Mouse (Mus musculus): ENCODE measurements around the gene Ppm1h. TPM values are rescaled to one million over a fixed set of nuclear protein-coding genes. Genes with fewer than 3 reads are reported as not detected.
A peak's percentile ranks its signal among the peaks of the same experiment; 100 is the strongest.

The Ppm1h gene
- total and polyA plus RNA-seq, 2 experiments from 2014 or later: 31.1 to 31.7 TPM

DNA sequence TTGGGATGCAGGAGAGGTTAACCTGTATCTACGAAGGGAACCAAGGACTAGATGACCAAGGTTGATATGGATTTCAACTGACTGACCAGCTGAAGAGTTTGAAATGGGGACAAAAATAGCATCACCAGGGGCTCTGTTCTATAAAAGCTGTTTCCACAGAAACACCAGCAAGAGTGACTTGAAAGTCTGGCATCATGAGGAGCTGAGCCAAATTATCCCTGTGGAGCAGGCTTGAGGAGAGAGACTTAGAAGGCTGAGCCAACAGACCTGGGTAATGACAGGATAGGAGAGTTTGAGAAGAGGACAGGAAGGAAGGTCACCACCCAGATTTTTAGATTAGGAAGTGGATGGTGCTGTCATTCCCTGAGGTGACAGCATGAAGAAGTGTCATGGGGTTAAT is 12.9 kb upstream of the Ppm1h start:
- Histone ChIP-seq H3K9ac (no peak overlapping the region), H3K36me3 (ENCODE audit: insufficient read depth) (no peaks in the 10 kb centered on the region), H3K27me3 (ENCODE audit: insufficient read depth, low read length) (no peaks in the 10 kb centered on the region), H3K4me2 (ENCODE audit: low read depth) (no peak overlapping the region), H3K4me3 (ENCODE audit: low read depth, low read length) (no peak overlapping the region), H3K27ac (ENCODE audit: low read depth, low read length) (no peak overlapping the region), H3K4me1 (ENCODE audit: insufficient read depth) (no peaks in the 10 kb centered on the region), H3K9me3 (ENCODE audit: low read length) (no peaks in the 10 kb centered on the region)
- WGBS: 79% methylated on average over 1 of the region's 1 CpGs
- ATAC-seq: no peak
- TF ChIP-seq CTCF (IDR thresholded peaks at IDR 0.05; ENCODE audit: low read depth): no peak
- DNase-seq: peak; percentile 21

DNA sequence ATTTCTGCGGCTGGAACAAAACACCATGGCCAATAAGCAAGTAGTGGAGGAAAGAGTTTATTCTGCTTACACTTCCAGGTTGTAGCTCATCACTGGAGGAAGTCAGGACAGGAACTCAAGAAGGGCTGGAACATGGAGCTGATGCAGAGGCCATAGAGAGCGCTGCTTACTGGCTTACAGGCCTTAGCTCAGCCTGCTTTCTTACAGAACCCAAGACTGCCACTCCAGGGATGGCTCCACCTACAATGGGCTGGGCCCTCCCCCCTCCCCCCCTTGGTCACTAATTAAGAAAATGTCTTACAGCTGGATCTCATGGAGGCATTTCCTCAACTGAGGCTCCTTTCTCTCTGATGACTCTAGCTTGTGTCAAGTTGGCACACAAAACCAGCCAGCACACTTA is 7.3 kb upstream of the Ppm1h start:
- DNase-seq (no peak), ATAC-seq (peak; percentile 29; the same call in 1 of the 2 replicates)
- no peak overlapping the region for H3K4me3 ChIP-seq (ENCODE audit: low read depth, low read length)
- no peak overlapping the region for H3K9ac ChIP-seq
- no peaks in the 10 kb centered on the region for H3K27me3 ChIP-seq (ENCODE audit: insufficient read depth, low read length)
- no peaks in the 10 kb centered on the region for H3K36me3 ChIP-seq (ENCODE audit: insufficient read depth)
- H3K9me3 ChIP-seq (ENCODE audit: low read length): no peaks in the 10 kb centered on the region
- H3K4me2 ChIP-seq (ENCODE audit: low read depth): no peak overlapping the region
- WGBS: 67% methylated on average over 2 of the region's 2 CpGs
- no peak for TF ChIP-seq CTCF (IDR thresholded peaks at IDR 0.05; ENCODE audit: low read depth)
- no peaks in the 10 kb centered on the region for H3K4me1 ChIP-seq (ENCODE audit: insufficient read depth)
- no peak overlapping the region for H3K27ac ChIP-seq (ENCODE audit: low read depth, low read length)

DNA sequence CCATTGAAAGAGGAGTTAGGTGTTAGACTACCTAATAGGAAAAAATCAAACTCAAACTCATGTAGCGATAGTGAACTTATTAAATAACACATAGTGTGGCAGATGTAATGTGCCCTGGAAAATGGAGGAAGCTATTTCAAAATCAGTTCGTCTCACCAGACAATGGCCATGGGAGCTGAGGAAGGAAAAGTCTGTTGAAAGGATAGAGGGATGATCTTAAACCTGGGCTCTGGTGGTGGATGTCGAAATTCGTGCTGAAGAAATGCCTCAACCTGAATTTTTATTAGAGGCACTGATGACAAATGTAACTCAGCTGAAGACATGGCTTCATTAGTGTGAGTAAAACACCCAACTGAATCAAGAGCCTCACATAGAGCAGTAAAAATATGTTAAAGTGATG is 6.5 kb upstream of the Ppm1h start:
- WGBS: 88% methylated on average over 4 of the region's 4 CpGs
- no peaks in the 10 kb centered on the region for H3K36me3 ChIP-seq (ENCODE audit: insufficient read depth)
- ATAC-seq: no peak
- no peak overlapping the region for H3K9ac ChIP-seq
- no peak overlapping the region for H3K4me2 ChIP-seq (ENCODE audit: low read depth)
- no peak for DNase-seq
- H3K9me3 ChIP-seq (ENCODE audit: low read length): no peaks in the 10 kb centered on the region
- no peaks in the 10 kb centered on the region for H3K4me1 ChIP-seq (ENCODE audit: insufficient read depth)
- H3K27ac ChIP-seq (ENCODE audit: low read depth, low read length): no peak overlapping the region
- no peak for TF ChIP-seq CTCF (IDR thresholded peaks at IDR 0.05; ENCODE audit: low read depth)
- H3K27me3 ChIP-seq (ENCODE audit: insufficient read depth, low read length): no peaks in the 10 kb centered on the region
- H3K4me3 ChIP-seq (ENCODE audit: low read depth, low read length): no peak overlapping the region

DNA sequence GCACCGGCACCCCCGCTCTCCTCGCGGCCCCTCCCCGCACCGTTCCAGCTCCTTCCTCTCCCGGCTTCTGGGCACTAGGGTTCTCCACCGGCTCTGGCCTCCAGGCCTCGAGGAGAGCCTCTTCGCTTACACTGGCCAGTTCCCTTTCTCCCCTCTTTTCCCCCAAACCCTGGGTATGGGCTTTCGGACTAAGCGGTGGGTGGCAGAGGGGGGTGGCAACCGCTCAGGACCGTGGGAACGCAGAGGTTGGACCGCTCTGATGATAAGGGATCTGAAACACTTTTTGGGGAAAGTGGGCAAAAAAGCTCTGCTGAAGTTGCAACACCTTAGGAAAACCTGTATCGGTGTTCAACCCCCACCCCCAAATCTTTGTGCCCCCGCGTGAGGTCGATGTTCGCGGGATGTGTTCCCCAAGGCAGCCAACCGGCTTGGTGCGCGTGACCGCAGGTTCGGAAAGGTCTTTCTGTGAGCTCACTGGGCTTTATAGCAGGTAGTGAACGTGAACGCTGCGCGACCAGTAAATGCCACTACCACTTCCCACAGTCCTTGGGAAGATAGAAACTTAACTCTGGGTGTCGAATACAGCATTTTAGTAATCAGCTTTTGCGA is 979 bp downstream of the Ppm1h start:
- H3K27ac ChIP-seq (ENCODE audit: low read depth, low read length): peak overlapping the region; percentile 86
- H3K4me1 ChIP-seq (ENCODE audit: insufficient read depth): 0 out of 2 replicates have a peak, but pooled peaks cover 11% of the 10 kb centered on the region
- peak overlapping the region; percentile 84 for H3K4me3 ChIP-seq (ENCODE audit: low read depth, low read length)
- under 1% methylated on average over 33 of the region's 33 CpGs for WGBS
- H3K27me3 ChIP-seq (ENCODE audit: insufficient read depth, low read length): no peaks in the 10 kb centered on the region; the same call in 1 of the 2 replicates
- peak overlapping the region; percentile 80 for H3K9ac ChIP-seq
- no peak for TF ChIP-seq CTCF (IDR thresholded peaks at IDR 0.05; ENCODE audit: low read depth)
- H3K4me2 ChIP-seq (ENCODE audit: low read depth): peak overlapping the region; percentile 96
- H3K36me3 ChIP-seq (ENCODE audit: insufficient read depth): no peaks in the 10 kb centered on the region
- ATAC-seq (peak; percentile 61; the same call in 1 of the 2 replicates), DNase-seq (peak; percentile 32)
- no peaks in the 10 kb centered on the region for H3K9me3 ChIP-seq (ENCODE audit: low read length)

DNA sequence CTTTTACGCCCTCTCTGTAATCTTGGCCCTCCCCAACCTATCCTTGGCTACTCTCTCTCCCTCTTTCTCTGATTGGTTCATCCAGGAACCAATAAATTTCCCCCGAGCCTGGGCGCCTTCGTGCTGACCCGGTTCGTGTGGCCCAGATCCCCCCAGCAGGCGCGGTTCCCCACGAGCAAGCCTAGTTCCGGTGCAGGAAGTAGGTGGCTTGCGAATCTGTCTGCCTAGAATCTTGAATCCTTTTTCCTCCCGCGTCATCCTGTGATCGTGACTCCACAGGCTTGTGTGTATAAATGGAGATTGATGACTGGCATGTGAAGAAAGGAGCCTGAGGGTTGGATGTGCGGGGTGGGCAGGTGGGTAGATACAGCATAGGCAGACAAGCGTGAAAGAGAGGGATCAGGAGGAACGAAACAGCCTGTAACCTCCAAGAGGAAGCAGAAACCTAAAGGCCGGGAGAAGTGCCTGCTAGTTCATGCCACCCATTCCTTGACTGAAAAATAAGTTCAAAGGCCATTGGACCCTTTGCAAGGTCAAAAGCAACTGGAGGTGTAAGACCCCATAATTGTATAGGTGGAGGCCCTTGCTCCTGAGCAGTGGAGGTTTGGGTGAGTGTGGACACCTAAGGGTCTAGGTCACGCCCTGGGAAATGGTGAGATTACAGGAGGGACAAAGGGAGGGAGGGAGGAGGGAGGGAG is 2.0 kb downstream of the Ppm1h start:
- WGBS: 3% methylated on average over 19 of the region's 19 CpGs
- Histone ChIP-seq H3K9ac (peak overlapping the region; percentile 80), H3K36me3 (ENCODE audit: insufficient read depth) (no peaks in the 10 kb centered on the region), H3K27ac (ENCODE audit: low read depth, low read length) (0 out of 2 replicates have a peak overlapping the region, but pooled peaks have one; percentile 24), H3K4me2 (ENCODE audit: low read depth) (peak overlapping the region; percentile 96), H3K4me1 (ENCODE audit: insufficient read depth) (0 out of 2 replicates have a peak, but pooled peaks cover 11% of the 10 kb centered on the region), H3K27me3 (ENCODE audit: insufficient read depth, low read length) (no peaks in the 10 kb centered on the region; the same call in 1 of the 2 replicates), H3K9me3 (ENCODE audit: low read length) (no peaks in the 10 kb centered on the region), H3K4me3 (ENCODE audit: low read depth, low read length) (peak overlapping the region; percentile 84)
- ATAC-seq: peak; percentile 48
- peak; percentile 63 for DNase-seq
- TF ChIP-seq CTCF (IDR thresholded peaks at IDR 0.05; ENCODE audit: low read depth): no peak

DNA sequence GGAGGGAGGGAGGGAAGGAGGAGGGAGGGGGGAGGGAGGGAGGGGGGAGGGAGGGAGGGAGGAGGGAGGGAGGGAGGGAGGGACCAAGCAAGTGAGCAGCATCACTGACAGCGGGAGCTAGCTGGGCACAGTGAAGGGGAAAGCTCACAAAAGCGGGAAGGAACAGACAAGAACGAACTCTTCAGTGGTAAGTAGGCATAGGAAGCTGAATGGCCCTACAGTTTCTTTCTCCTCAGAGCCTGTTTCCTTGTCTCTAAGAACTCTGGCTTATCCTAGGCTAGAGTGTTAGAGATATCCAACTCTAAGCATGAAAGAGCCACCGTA is 2.5 kb downstream of the Ppm1h start:
- ATAC-seq (no peak), DNase-seq (no peak)
- H3K4me3 ChIP-seq (ENCODE audit: low read depth, low read length): no peak overlapping the region
- H3K27me3 ChIP-seq (ENCODE audit: insufficient read depth, low read length): no peaks in the 10 kb centered on the region; the same call in 1 of the 2 replicates
- H3K36me3 ChIP-seq (ENCODE audit: insufficient read depth): no peaks in the 10 kb centered on the region
- H3K4me1 ChIP-seq (ENCODE audit: insufficient read depth): 0 out of 2 replicates have a peak, but pooled peaks cover 11% of the 10 kb centered on the region
- 29% methylated on average over 4 of the region's 4 CpGs for WGBS
- no peaks in the 10 kb centered on the region for H3K9me3 ChIP-seq (ENCODE audit: low read length)
- H3K4me2 ChIP-seq (ENCODE audit: low read depth): no peak overlapping the region
- H3K9ac ChIP-seq: no peak overlapping the region
- TF ChIP-seq CTCF (IDR thresholded peaks at IDR 0.05; ENCODE audit: low read depth): no peak
- H3K27ac ChIP-seq (ENCODE audit: low read depth, low read length): no peak overlapping the region

DNA sequence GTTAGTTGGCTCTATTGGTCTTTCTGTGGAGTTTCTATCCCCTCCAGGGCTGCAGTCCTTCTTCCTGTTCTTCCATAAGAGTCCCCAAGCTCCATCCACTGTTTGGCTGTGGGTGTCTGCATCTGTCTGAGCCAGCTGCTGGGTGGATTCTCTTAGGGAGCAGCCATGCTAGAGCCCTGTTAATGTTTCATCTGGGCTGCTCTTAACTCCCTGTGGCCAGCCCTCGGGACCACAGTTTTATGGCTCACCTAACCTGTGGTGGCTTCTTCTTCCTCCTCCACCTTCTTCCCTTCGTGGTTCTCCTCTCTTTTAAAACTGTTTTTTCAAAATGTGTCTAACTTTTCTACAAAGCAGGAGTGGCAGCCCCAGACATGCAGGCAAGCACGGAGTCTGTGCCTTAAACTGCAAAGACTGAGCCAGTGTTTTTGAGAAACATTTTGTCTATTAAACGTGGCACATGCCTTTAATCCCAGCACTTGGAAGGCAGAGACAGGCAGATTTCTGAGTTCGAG is 5.3 kb downstream of the Ppm1h start:
- no peak for TF ChIP-seq CTCF (IDR thresholded peaks at IDR 0.05; ENCODE audit: low read depth)
- no peak overlapping the region for H3K4me2 ChIP-seq (ENCODE audit: low read depth)
- H3K27me3 ChIP-seq (ENCODE audit: insufficient read depth, low read length): no peaks in the 10 kb centered on the region; the same call in 1 of the 2 replicates
- no peaks in the 10 kb centered on the region for H3K36me3 ChIP-seq (ENCODE audit: insufficient read depth)
- no peak overlapping the region for H3K27ac ChIP-seq (ENCODE audit: low read depth, low read length)
- no peaks in the 10 kb centered on the region for H3K9me3 ChIP-seq (ENCODE audit: low read length)
- DNase-seq (no peak), ATAC-seq (no peak)
- no peak overlapping the region for H3K9ac ChIP-seq
- no peak overlapping the region for H3K4me3 ChIP-seq (ENCODE audit: low read depth, low read length)
- 83% methylated on average over 5 of the region's 5 CpGs for WGBS
- H3K4me1 ChIP-seq (ENCODE audit: insufficient read depth): 0 out of 2 replicates have a peak, but pooled peaks cover 7% of the 10 kb centered on the region

All from forebrain, postnatal 0 days (tissue).